Mouse (Mus musculus): ENCODE results near the gene Tomm40l.
"Not testable (repeated sequence)": the region's sequence is repeated elsewhere in the genome, so short reads cannot be mapped to it uniquely, and the experiment has no call there.

Tomm40l gene

DNA sequence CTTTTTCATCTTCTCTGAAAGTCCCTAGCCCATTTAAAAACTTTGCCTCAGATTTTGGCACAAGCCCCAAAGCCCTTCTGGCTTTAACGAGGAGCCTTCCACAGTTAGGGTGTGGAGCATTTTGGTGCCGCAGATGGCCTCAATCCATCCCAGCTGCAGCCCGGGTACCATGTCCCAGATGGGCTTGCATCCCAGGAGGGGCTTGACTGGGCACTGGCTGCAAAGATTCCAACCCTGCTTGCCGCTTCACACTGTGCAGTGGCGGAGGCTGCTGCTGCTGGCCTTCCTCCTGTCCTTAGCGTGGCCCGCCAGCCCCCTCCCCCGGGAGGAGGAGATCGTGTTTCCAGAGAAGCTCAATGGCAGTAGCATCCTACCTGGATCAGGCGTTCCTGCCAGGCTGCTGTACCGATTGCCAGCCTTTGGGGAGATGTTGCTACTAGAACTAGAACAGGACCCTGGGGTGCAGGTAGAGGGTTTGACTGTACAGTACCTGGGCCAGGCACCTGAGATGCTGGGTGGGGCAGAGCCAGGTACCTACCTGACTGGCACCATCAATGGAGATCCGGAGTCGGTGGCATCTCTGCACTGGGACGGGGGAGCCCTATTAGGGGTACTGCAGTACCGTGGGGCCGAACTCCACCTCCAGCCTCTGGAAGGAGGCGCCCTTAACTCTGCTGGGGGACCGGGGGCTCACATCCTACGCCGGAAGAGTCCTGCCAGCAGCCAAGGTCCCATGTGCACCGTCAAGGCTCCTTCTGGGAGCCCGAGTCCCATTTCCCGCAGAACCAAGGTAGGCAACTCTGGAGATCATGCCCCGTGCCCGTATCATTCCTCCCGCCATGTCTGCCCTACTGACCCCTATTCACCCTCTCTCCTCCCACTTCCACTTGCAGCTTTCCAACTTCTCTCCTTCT lies 28.6 kb upstream of the Tomm40l start, which contains the start of gene Ndufs2:
Ndufs2 (minus strand) TSS at position 709 of the 914 bp plus-strand sequence.
- no peak for DNase-seq (ENCODE audit: extremely low spot score)

DNA sequence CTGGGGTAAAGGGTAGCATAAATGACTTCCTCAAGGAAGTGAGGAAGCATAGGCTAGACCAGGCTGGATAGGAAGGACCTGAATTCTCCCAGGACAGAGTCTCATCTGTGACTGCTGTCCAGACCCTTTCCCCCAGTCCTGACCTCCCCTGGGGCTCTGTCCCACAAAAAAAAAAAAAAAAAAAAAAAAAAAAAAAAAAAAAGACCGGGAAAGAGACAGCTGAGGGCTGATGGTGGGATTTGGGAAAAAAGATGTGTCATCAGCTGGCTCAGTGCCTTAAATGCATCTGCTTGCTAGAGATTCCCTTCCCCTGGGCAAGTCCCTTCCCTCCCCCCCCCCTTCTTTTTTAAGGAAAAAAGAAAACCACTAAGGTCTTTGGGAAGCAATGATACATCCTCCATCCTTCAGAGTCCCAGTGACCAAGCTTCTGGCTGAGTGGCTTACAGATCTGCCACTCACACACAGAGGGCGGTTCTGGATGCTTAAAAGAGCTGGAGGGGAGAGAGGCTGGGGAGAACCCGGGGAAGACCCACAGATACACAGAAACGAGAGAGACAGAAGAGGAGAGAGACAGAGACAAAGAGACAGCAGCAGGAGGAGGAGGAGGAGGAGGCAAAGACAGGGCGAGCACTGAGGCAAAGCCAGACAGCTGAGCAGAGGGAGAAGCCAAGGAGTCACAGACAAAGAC lies 27.7 kb upstream of the Tomm40l start, which contains the start of gene Adamts4:
Adamts4 (plus strand) TSS at position 509 of the 688 bp plus-strand sequence.
- DNase-seq (ENCODE audit: extremely low spot score) = peak; percentile 58

- no peak for DNase-seq (ENCODE audit: extremely low spot score)
Observed at GRCm38 (mm10) chr1:171248386-171249226, 26.3 kb upstream of the Tomm40l start.

DNA sequence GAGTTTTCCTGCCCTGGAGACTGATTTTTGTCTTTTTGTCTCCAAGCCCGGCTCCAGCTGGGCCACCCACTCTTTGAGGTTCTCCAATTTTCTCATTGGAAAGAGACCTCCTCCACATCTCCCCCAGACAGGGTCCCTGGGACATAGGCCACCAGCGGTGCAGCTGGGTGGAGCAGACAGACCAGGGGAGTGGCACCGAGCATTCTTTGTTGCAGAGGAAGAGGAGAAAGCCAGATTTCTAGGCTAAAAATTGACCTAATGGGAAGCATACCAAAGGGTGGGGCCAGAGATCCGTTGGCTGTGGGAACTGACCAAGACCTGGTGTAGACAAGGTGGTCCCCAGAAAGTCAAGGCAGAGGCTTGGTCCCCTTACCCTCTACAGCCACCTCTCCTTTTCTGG lies 25.6 kb upstream of the Tomm40l start:
- DNase-seq (ENCODE audit: extremely low spot score) = no peak

DNA sequence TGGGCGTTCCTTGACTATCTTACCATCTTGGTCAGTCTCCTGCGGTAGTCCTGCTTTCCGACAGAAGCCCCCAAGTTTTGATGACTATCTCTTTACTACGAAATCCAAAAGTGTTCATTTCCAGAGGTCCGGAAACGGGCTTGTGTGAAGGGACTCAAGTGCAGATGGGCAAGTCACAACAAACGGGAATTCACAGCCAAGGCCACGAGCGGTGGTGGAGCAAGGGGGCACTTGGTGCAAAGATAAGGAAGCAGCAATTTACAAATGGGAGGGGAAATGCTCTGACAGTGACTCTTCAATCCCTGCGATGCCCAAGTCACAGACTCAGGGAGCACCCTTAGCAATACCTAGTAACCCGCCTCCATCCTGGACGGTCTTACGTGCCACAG lies 25.1 kb upstream of the Tomm40l start:
- no peak for DNase-seq (ENCODE audit: extremely low spot score)

DNA sequence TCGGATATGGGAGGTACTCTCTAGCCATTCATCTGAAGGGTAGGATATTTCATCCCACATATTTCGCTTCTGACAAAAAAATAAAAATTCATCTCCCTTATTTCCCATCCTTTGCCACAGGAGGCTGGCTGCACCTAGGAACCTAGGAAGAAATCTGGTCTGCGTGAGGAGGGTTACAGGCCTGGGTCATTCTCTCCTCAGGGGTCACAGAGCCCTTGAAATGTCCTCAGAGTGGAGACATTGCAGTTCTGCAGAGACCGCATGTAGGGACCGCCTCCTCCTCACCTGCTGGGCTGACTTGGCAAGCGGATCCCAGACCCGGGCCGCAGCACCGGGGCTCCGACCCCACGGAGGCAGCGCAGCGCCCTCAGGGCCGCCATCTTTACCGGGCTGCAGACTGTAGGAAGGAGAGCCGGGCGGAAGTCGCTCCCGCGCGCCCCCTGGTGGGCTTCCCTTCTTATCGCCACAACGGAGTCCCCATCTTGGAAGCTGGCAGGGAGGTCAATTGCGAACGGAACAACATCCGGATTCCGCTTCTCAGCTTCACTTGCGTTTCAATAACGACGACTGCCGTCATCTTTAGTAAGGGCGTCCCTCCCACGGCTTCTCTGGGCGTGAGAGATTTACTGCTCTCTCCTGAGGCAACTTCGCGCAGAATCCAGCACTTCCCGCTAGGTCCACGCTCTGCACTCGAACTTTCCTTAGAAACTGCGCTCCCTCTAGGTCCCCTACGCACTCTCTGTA lies 24.6 kb upstream of the Tomm40l start:
- peak; percentile 97 for DNase-seq (ENCODE audit: extremely low spot score)

GRCm38 (mm10) chr1:171245353-171245752 lies 23.0 kb upstream of the Tomm40l start:
- DNase-seq (ENCODE audit: extremely low spot score) = no peak

GRCm38 (mm10) chr1:171241952-171242351 lies 19.6 kb upstream of the Tomm40l start:
- DNase-seq (ENCODE audit: extremely low spot score) = not testable (repeated sequence)

- DNase-seq (ENCODE audit: extremely low spot score) = no peak
Observed at GRCm38 (mm10) chr1:171240911-171241310, 18.6 kb upstream of the Tomm40l start.

- DNase-seq (ENCODE audit: extremely low spot score) = no peak
Observed at GRCm38 (mm10) chr1:171239992-171240744, 17.9 kb upstream of the Tomm40l start.

- DNase-seq (ENCODE audit: extremely low spot score) = no peak
Observed at GRCm38 (mm10) chr1:171238463-171238862, 16.1 kb upstream of the Tomm40l start.

DNA sequence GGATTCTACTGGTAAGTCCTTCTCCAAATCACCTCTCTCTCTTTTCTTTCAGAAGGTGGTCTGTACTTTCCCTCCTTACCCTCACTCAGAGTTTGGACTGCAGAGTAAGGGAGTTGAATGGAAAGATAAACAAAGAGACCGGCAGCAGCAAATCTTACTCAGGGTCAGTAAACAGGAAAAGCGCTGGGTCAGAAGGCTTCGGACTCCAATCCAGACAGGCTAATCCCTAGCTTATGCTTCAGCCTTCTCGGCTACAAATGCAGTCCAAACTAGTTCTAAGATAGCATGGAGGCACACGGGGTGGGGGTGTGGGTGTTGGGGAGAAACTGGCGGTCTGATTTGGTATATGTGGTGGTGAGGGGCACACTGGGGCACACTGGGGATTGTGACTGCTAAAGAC lies 15.1 kb upstream of the Tomm40l start:
- no peak for DNase-seq (ENCODE audit: extremely low spot score)

DNA sequence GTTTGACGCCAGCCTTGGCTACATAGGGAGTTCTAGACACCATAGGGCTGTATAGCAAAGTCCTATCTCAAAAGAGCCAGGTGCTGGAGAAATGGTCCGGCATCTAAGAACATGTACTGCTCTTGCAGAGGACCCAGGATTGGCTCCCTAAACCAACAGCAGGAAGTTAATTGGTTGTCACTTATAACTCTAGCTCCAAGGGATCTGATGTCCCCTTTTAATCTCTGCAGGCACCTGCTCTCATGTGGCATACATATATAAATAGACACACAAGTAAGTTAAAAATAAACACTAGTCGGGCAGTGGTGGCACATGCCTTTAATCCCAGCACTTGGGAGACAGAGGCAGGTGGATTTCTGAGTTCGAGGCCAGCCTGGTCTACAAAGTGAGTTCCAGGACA lies 13.5 kb upstream of the Tomm40l start:
- no peak for DNase-seq (ENCODE audit: extremely low spot score)

GRCm38 (mm10) chr1:171234538-171234937 lies 12.2 kb upstream of the Tomm40l start:
- DNase-seq (ENCODE audit: extremely low spot score) = no peak

- no peak for DNase-seq (ENCODE audit: extremely low spot score)
Observed at GRCm38 (mm10) chr1:171234126-171234525, 11.8 kb upstream of the Tomm40l start, which contains the start of gene Fcer1g. Gene Fcer1g (minus strand): TSS chr1:171234365.

DNA sequence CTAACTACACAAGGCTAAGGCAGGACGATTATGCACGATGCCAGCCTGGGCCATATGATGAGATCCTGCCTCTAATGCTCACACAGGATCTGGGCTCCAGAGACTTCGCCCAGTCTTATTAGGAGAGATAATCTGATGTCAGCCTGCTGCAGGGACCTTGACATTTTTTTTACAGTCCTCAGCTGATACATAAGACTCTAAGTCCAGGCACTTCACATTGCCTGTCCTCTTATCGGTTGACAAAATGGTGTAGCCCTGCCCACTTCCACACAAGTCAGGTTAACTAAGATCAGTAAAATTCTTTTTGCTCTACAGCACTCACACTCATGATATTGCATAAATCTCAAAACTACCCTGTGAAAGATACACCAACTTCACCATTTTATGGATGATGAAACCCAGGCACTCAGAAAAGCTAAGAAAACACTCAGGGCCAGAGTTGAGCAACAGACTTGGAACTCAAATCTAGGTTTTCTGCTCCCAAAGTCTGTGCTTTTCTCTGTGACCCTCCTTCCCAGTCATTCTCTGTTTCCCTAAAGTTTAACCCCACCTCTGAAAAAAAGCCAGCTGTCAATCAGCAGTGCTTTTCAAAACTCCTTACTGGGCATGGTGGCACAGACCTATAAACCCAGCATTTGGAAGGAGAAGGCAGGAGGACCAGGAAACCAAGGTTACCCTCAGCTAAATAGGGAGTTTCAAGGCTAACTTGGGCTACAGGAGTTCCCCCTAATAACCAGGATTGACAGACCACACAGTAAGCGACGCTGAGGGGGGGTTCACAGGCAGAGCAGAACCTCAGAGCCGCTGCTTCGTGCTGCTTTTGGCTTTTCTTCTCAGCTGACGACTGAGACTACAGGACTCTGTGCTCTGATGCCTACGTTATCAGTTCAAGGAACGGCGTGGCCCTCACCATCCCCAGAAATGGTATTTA lies 10.8 kb upstream of the Tomm40l start:
- no peak for DNase-seq (ENCODE audit: extremely low spot score)

DNA sequence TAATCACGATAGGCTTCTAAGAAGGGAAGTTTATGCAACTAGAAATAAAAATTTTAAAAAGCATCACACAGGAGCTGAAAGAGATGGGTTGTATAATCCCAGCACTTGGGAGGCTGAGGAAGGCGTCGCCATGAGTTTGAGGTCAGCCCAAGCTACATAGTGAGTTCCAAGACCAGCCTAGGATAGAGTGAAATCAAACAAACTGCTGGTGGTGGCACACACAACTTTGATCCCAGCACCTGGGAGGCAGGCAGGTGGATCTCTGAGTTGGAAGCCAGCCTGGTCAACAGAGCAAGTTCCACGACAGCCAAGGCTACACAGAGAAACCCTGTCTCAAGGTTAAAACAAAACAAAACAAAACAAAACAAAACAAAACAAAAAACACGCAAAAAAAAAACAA lies 10.0 kb upstream of the Tomm40l start:
- DNase-seq (ENCODE audit: extremely low spot score) = no peak

- no peak for DNase-seq (ENCODE audit: extremely low spot score)
Observed at GRCm38 (mm10) chr1:171231844-171232243, 9.5 kb upstream of the Tomm40l start.

GRCm38 (mm10) chr1:171230215-171230614 lies 7.9 kb upstream of the Tomm40l start:
- no peak for DNase-seq (ENCODE audit: extremely low spot score)

Data from embryo, embryonic 9.5 days (tissue).